Mouse (Mus musculus): ENCODE results near the gene Hoxc8. TPM values are rescaled to one million over a fixed set of nuclear protein-coding genes. Genes with fewer than 3 reads are reported as not detected.

Gene Hoxc8
- total RNA-seq, 2 experiments from 2014 or later, result not detected

- intact Hi-C loops (cut with DNase I), result no loop called here
- no peak overlapping the region for H3K4me3 ChIP-seq
- no peak for TF ChIP-seq CTCF (IDR thresholded peaks at IDR 0.05)
- H3K27ac ChIP-seq, result no peak overlapping the region
- DNase-seq (ENCODE audit: extremely low spot score in 1 of 2, low spot score in 2 of 2), result no peak
These were observed 43.8 kb downstream of the Hoxc8 start for GRCm38 (mm10) chr15:103034043-103034806.

- Histone ChIP-seq H3K27ac (no peak overlapping the region), H3K4me3 (no peak overlapping the region)
- no peak for DNase-seq (ENCODE audit: extremely low spot score in 1 of 2, low spot score in 2 of 2)
- intact Hi-C loops (cut with DNase I), result no loop called here
- TF ChIP-seq CTCF (IDR thresholded peaks at IDR 0.05), result no peak
These were observed 44.6 kb downstream of the Hoxc8 start for GRCm38 (mm10) chr15:103034807-103035547.

- H3K4me3 ChIP-seq, result no peak overlapping the region
These were observed 45.1 kb downstream of the Hoxc8 start for GRCm38 (mm10) chr15:103035548-103035881.

GRCm38 (mm10) chr15:103037579-103037978 is 47.2 kb downstream of the Hoxc8 start:
- intact Hi-C loops (cut with DNase I), result no loop called here
- no peak overlapping the region for H3K4me3 ChIP-seq
- DNase-seq (ENCODE audit: extremely low spot score in 1 of 2, low spot score in 2 of 2), result no peak
- TF ChIP-seq CTCF (IDR thresholded peaks at IDR 0.05), result no peak
- H3K27ac ChIP-seq, result no peak overlapping the region

More at GRCm38 (mm10) chr15:103035548-103035881, 45.1 kb downstream of the Hoxc8 start:
- intact Hi-C loops (cut with DNase I), result no loop called here
- TF ChIP-seq CTCF (IDR thresholded peaks at IDR 0.05), result no peak
- no peak overlapping the region for H3K27ac ChIP-seq
- no peak for DNase-seq (ENCODE audit: extremely low spot score in 1 of 2, low spot score in 2 of 2)

- no peak overlapping the region for H3K4me3 ChIP-seq
- TF ChIP-seq CTCF (IDR thresholded peaks at IDR 0.05), result no peak
- H3K27ac ChIP-seq, result no peak overlapping the region
- DNase-seq (ENCODE audit: extremely low spot score in 1 of 2, low spot score in 2 of 2), result no peak
- intact Hi-C loops (cut with DNase I), result no loop called here
These were observed 48.5 kb downstream of the Hoxc8 start for GRCm38 (mm10) chr15:103038701-103039480.

GRCm38 (mm10) chr15:103039609-103040008 is 49.2 kb downstream of the Hoxc8 start:
- no peak overlapping the region for H3K27ac ChIP-seq
- no peak overlapping the region for H3K4me3 ChIP-seq
- no peak for TF ChIP-seq CTCF (IDR thresholded peaks at IDR 0.05)
- no peak for DNase-seq (ENCODE audit: extremely low spot score in 1 of 2, low spot score in 2 of 2)
- intact Hi-C loops (cut with DNase I), result no loop called here

GRCm38 (mm10) chr15:103040601-103041000 is 50.2 kb downstream of the Hoxc8 start:
- Histone ChIP-seq H3K27ac (no peak overlapping the region), H3K4me3 (no peak overlapping the region)
- intact Hi-C loops (cut with DNase I), result no loop called here
- DNase-seq (ENCODE audit: extremely low spot score in 1 of 2, low spot score in 2 of 2), result no peak
- TF ChIP-seq CTCF (IDR thresholded peaks at IDR 0.05), result no peak

GRCm38 (mm10) chr15:103041613-103042012 is 51.2 kb downstream of the Hoxc8 start:
- no peak for TF ChIP-seq CTCF (IDR thresholded peaks at IDR 0.05)
- intact Hi-C loops (cut with DNase I), result no loop called here
- no peak overlapping the region for H3K27ac ChIP-seq
- DNase-seq (ENCODE audit: extremely low spot score in 1 of 2, low spot score in 2 of 2), result no peak
- H3K4me3 ChIP-seq, result no peak overlapping the region

GRCm38 (mm10) chr15:103042209-103042608 is 51.8 kb downstream of the Hoxc8 start:
- DNase-seq (ENCODE audit: extremely low spot score in 1 of 2, low spot score in 2 of 2), result no peak
- Histone ChIP-seq H3K4me3 (no peak overlapping the region), H3K27ac (no peak overlapping the region)
- TF ChIP-seq CTCF (IDR thresholded peaks at IDR 0.05), result no peak
- intact Hi-C loops (cut with DNase I), result no loop called here

Small RNA genes within 50 kb of the gene (microRNA-seq; reads per million reads assigned to microRNA genes)
- gene Mir196a-2, result 0.24 to 0.48 reads per million in 2 experiments
- 0.24 to 0.49 reads per million in 2 experiments for gene Mir615

Other genes with a start within 250 kb of the Hoxc8 start
- gene Hoxc13, start 69.5 kb upstream of the Hoxc8 start, total RNA-seq (2021), result not detected
- gene Hoxc12, start 53.9 kb upstream of the Hoxc8 start, total RNA-seq (2021), result not detected
- not detected for gene Hoxc11, start 36.2 kb upstream of the Hoxc8 start, total RNA-seq (2021)
- gene Hoxc10, start 23.8 kb upstream of the Hoxc8 start, total RNA-seq (2021), result not detected
- not detected for gene Hoxc5, start 23.2 kb upstream of the Hoxc8 start, total RNA-seq (2021)
- not detected for gene Hoxc9, start 14.2 kb upstream of the Hoxc8 start, total RNA-seq (2021)
- not detected for gene Hoxc6, start 7.7 kb downstream of the Hoxc8 start, total RNA-seq (2021)
- not detected for gene Hoxc4, start 28.3 kb downstream of the Hoxc8 start, total RNA-seq (2021)
- 10 to 100 TPM; 20.7 to 23.2 TPM for gene Smug1, start 176.5 kb downstream of the Hoxc8 start, total RNA-seq (2021)
- 100 to 1,000 TPM; 171 to 176 TPM for gene Cbx5, start 249.2 kb downstream of the Hoxc8 start, total RNA-seq (2021)
- 100 to 1,000 TPM; 233 to 247 TPM for gene Hnrnpa1, start 249.8 kb downstream of the Hoxc8 start, total RNA-seq (2021)

All from left cerebral cortex, adult 2 months (tissue).